Mouse (Mus musculus) left cerebral cortex, postnatal 25 days (tissue): Measurements from ENCODE around the gene Spata17. TPM values are rescaled to one million over a fixed set of nuclear protein-coding genes. Genes with fewer than 3 reads are reported as not detected.

Experiments used
- DNase-seq, 2 experiments: peaks; one replicate each; pipeline ENCODE4 v3.0.0; 2022; ENCODE audit warnings: low spot score in 2 of 2, mixed read lengths in 1 of 2
- intact Hi-C: fragments of 180-260 bp; cut with DNase I; formaldehyde crosslinking; loops from one replicate; pipeline ENCODE4 v1.15.1; 2025
- total RNA-seq, 2 experiments: library from RNA; stranded (reverse); gene quantifications; 2 replicates each; pipeline ENCODE4 v1.2.3; 2021

Gene Spata17
- total RNA-seq, 2 experiments from 2014 or later, result 0.46 to 0.48 TPM

DNA sequence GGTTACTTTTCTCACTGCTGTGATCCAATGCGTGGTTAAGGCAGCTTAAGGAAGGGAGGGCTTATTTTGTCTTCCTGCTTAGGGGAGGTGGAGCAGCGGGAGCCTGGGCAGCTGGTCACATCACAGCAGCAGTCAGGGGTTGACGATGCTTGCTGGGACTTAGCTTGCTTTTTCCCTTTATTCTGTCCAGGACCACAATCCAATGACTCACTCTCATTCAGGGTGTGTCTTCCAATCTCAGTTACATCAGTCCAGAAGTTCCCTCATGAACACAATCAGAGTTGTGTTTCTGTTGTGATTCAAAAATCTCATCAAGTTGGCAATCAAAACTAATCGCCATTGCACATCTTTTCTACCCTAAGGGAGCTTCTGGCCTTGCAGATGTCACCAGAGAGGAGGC, 199.1 kb downstream of the Spata17 start:
- intact Hi-C loops, result no loop called here
- no peak for DNase-seq

DNA sequence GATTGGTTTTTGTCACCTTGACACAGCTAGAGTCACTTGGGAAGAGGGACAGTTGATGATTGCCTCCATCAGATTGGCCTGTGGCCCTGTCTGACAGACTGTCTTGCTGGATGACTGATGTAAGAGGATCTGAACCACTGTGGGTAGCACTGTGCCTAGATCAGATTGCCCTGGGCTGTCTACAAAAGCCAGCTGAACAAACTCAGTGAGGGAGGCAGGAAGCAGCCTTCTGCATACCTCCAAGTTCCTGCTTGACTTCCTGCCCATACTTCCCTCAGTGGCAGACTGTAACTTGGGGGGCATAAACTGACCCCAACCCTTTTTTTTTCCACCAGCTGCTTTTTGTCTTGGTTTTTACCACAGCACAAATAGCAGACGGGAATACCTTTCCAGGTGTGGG, 199.6 kb downstream of the Spata17 start:
- intact Hi-C loops, result no loop called here
- DNase-seq, result no peak

DNA sequence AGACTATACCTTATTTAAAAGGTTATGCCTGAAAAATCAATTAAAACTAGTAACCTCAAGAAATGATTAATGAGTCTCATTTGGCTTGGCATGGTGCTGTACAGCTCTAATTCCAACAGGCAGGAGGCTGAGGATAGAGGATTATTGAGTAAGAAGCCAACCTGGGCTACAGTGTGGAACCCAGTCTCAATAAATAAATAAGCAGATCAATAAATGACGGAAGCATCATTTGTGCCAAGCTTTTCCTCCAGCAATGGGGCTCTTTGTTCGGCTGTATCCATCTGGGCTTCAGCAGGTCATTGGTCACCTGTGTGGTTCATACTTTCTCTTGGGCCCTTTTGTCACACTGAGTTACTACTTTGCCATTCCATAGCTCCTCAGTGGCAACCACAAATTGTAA, 201.1 kb downstream of the Spata17 start:
- no peak for DNase-seq
- intact Hi-C loops, result no loop called here

DNA sequence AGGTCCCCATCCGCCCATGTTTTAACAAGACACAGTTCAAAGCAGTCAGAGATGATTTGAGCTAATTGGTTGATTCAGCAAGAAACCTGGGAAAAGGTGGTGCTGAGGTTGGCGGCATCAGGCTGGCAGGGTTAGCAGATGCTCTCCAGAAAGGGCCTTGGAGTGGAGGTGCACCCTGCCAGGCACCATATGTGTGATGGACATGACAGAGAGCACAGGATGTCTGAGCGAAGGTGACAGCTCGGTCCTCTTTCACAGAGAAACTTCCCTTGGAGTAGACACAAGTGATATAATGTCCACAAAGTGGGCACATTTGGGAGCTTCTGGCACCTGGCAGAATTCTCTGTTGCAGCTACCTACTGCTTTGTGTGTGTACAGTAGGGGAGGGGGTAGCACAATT, 203.7 kb downstream of the Spata17 start:
- intact Hi-C loops, result no loop called here
- DNase-seq, result no peak

DNA sequence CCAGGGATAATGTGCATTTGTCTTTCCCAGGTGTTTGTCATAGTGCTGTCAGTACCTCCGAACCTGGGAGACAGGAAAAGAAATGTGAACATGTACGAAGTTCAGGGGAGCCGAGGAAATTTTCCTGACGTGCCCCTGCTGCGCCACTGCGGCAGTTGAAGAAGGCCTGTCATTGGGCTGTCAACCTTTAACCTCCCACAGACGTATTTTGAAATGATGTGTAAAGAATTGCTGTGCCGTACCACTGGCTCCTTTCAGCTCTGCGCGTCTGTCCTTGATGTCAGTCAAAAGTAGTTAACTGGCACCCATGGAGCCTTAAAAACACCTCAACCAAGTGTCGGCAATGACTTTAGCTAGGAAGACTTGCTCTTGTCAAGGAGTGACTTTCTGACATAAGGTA, 205.2 kb downstream of the Spata17 start:
- intact Hi-C loops, result no loop called here
- no peak for DNase-seq

DNA sequence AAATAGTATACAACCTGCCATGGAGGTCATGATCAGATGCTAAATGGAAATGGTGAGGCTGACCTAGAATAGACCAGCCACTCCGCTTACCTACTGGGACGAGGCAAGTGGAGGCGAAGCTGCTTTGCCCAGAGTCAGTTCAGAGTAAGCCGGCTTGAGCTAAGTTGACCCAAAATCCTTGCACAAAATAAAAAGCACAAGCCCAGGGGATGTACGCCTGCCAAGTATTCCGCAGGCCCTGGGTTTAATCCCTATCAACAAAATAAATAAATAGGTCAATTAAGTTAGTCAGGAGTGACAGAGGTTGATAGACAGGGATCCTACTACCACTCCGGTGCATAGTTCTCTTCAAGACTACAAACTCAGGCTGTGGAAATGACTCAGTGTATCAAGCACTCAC, 207.0 kb downstream of the Spata17 start:
- intact Hi-C loops, result no loop called here
- no peak for DNase-seq

DNA sequence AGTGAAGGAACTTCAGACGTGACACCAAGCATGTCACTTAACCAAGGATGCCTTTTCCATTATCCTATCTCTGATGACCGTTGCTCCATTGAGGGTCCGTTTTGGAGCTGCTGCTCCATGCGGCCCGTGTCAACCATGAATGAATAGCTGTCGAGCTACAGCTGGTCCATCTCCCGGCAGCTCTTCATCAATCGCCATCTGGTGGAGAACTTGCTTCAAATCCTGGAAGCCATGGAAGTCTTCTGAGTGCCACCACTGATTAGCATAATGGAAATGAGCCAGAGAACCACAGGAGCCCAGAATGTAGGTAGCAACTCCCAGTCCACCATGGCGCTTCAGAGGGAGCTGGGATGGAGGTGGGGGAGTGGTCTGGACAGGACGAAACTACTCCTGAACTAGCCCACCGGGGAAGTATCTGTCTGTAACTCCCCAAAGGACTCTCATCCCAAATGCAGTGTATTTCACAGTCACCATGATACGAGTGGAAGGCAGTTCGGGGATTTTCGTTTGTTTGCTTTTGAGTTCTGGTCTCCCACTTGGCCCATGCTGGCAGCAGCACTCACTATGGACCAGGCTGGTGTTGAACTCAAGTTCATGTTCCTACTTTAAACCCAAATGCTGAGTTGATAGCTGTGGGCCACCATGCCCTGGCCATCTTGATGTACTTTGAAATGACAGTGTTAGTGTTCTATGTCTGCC, 208.9 kb downstream of the Spata17 start:
- intact Hi-C loops, result no loop called here
- no peak for DNase-seq

DNA sequence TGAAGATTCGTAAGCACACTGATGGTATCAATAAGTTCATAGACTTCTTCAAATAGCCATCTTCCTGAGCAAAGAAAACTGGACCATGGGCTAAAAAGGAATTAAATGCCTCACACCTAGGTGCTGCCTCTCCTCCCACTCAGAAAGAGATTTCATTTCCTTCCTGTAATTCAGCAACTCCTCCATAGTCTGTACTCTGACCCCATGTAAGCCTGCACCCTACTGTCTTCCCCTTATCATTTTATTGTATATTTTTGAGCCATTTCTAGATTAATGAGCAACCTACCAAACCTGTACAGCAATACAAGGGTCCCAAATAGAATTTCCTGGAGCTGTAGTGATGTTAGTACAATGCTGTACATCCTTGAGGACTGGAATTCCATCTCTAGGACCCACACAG, 211.0 kb downstream of the Spata17 start:
- DNase-seq, result no peak

DNA sequence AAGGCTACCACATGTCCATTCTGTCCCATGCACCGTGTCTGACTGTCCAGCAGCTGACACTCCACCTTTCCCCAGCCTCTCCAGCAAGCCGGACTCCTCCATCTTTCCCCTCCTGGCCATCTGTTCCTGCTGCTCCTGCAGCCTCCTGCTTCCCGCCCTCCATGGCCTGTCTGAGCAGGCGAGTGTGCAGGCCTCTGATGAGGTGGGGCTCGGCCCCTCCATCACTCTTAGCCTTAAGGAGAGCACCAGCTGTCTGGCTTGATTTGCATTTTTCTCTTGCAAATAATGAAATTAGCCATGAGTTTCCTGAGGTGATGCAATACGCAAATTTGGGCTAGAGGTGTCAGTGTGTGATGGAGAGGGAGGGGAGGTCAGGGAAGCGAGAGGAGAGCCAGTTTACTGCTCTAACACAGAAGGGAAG, 211.8 kb downstream of the Spata17 start:
- intact Hi-C loops, result no loop called here
- DNase-seq, result no peak

More for the DNA sequence above, 211.0 kb downstream of the Spata17 start:
- intact Hi-C loops, result no loop called here

DNA sequence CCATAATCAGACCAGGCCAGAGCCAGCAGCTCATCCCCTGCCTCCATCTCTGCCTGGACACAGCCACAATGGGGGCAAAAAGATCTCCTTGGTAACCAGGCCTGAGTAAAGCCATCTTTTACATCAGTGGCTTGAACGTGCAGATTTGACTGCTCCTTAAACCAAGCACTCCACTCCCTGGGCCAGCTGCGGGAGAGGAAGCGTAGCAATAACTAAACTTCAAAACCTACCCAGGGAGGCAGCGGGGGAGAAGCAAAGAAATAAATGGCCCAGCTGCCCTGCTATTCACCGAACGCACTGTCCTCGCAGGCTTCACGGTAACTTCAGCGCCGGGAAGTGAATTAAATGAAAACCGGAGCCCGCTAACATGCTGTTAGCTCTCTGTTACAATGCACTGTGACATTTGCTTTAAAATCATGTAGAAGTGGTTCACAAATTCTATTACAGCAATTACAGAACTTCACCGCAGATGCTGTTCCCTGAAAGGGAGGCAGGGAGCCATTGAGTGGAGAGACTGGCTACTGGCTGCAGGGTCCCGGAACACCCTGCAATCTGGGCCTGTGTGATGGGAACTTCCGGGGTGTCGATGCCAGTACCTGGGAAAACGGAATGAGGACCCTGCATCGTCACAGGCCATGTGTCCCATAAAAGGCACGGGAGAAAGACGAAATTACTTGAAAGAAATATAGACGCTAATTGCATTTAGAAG, 217.5 kb downstream of the Spata17 start:
- intact Hi-C loops, result no loop called here

More for the DNA sequence above, 217.5 kb downstream of the Spata17 start:
- no peak for DNase-seq

Other genes with a start within 250 kb of the Spata17 start
- gene D1Pas1, start 248.0 kb downstream of the Spata17 start, total RNA-seq, result not detected
- gene Gpatch2, start within 50 bp of the Spata17 start, total RNA-seq, result 10 to 100 TPM; 18.9 to 22.3 TPM